Mouse (Mus musculus): ENCODE data around the gene Hcfc2. TPM values are rescaled to one million over a fixed set of nuclear protein-coding genes. Genes with fewer than 3 reads are reported as not detected.

The Hcfc2 gene
- polyA plus RNA-seq, 1 experiment from 2014 or later, result 11.4 TPM

Other genes starting within 250 kb of the Hcfc2 start
- not detected in 2 replicates for gene Gm1553, start 203.5 kb upstream of the Hcfc2 start, polyA plus RNA-seq (2015; fragmentation: Nextera tagmentation; extraction: Ambion mirVana)
- 47.5 and 50.6 TPM in 2 replicates for gene 1190007I07Rik, start 72.9 kb upstream of the Hcfc2 start, polyA plus RNA-seq (2015; fragmentation: Nextera tagmentation; extraction: Ambion mirVana)
- gene Tdg, start 66.3 kb upstream of the Hcfc2 start, polyA plus RNA-seq (2015; fragmentation: Nextera tagmentation; extraction: Ambion mirVana), result 52.0 and 61.1 TPM in 2 replicates
- gene Glt8d2, start 5.5 kb upstream of the Hcfc2 start, polyA plus RNA-seq (2015; fragmentation: Nextera tagmentation; extraction: Ambion mirVana), result 0.67 TPM in 2 replicates
- gene Nfyb, start 68.0 kb downstream of the Hcfc2 start, polyA plus RNA-seq (2015; fragmentation: Nextera tagmentation; extraction: Ambion mirVana), result 36.1 and 43.5 TPM in 2 replicates
- gene Txnrd1, start 137.8 kb downstream of the Hcfc2 start, polyA plus RNA-seq (2015; fragmentation: Nextera tagmentation; extraction: Ambion mirVana), result 67.9 and 78.2 TPM in 2 replicates
- gene Eid3, start 170.5 kb downstream of the Hcfc2 start, polyA plus RNA-seq (2015; fragmentation: Nextera tagmentation; extraction: Ambion mirVana), result 0.22 and 0.28 TPM in 2 replicates

All from liver, embryonic 13.5 days (tissue).